Mouse (Mus musculus) urinary bladder, adult 18-20 months (tissue): ENCODE results near the gene D16Ertd472e.

ENCODE experiments used
- DNase-seq, 2 experiments: peaks; one replicate each; pipeline ENCODE4 v3.0.0; 2022; ENCODE audit warnings: low spot score in 2 of 2, mixed read lengths in 2 of 2

D16Ertd472e gene

DNA sequence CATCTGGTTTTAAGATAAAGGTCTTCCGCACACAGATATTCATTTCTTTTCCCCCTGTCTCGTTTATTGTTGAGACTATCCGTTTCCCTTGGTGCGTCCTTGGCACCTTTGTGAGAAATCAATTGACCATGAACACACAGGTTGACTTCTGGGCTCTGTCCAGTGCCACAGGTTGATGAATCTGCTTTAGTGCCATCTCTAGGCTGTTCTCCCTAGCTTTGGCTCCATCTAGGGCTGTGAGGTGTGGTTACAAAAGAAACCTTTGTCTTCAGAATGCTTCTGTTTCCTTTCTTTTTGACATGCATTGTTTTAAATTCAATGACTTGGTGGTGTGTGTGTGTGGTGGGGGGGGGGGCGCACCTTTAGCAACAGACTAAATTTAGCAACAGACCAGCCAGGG, 85.7 kb downstream of the D16Ertd472e start:
- no peak for DNase-seq
